Mouse (Mus musculus): Measurements from ENCODE around the gene Adamts3.
A peak's percentile ranks its signal among the peaks of the same experiment; 100 is the strongest.

The Adamts3 gene

GRCm38 (mm10) chr5:89704264-89704663 is 178.9 kb downstream of the Adamts3 start:
- DNase-seq: peak; percentile 75 to 85

DNA sequence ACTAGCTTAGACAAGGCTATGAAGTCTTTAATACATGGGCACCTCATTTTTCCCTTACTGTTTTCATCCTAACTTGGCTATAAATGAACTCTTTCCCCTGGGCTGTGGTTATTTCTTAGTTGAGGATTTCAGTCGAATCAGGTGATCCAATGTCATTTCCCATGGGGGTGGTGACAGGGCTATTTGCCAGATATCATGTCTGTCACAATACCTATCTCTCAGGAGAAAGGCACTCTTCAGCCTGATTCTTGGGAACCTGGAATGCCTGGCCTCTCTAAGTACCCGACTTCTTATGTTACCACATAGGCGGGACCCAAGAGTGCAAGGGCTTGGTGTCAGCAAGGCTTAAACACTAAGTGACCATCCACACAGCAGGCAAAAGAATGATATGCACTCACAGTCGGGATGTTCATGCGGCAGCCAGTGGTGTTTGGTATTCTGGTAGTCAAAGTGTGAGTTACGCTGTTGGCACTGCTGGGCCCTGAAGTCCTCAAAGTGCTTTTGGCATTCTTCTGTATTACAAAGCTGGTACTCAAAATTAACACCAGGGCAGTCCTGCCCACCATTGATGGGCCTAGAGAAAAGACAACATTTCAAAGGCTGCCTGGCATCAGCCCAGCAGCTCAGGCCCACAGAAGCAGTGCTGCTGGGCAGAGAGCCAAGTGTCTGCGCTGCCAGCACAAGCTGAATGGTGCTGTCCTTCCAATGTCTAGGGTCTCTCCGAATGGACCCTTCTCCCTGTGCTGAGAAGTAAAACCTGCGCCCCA is 181.7 kb downstream of the Adamts3 start:
- DNase-seq: peak; percentile 97

GRCm38 (mm10) chr5:89687826-89688225 is 195.3 kb downstream of the Adamts3 start:
- DNase-seq: no peak

DNA sequence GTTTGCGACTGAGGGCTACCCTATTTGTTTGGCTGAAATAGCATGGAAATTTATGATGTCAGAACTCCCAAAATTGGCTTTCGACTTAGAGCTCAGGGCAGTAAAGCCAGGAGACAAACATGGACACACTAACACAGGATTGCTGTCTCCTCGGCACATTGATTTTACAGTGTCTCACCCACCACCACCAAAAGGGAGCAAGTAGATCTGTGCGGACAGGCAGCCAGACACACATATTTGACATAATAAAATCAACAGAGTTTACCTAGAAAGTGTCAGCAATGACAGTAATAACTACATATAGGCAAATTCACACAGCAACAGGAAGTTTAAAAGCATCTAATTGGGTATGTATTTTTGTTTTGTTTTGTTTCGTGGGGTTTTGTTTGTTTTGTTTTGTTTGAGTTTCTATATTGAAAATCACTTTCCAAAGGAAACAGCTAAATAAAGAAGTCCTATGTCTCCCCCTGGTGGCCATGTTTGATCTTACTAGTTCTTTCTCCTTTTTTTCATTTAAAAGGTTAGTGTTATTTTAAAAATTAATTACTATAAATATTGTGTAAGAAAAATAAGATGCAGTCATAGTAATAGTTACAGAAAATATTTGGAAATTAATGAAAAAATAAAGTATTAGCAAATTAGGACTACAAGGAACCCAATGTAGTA is 203.1 kb downstream of the Adamts3 start:
- DNase-seq: peak; percentile 80 to 90

DNA sequence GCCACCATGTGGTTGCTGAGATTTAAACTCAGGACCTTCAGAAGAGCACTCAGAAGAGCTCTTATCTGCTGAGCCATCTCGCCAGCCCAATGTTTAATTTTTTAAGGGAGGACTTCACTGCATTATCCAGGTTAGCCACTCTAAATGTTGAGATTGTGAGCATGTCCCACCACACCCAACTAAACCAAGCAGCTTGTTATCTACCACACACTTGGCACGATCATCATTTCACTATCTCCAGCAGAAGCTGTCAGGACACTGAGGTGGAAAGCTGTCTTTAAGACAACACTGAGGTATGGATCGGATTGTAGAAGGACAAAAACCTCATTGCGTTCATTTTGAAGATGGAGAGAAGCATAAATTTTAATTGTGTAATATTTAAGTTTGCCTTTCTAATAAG is 205.0 kb downstream of the Adamts3 start:
- no peak for DNase-seq

- DNase-seq: peak in 1 of 2 experiments; percentile 17
These were observed 208.9 kb downstream of the Adamts3 start for GRCm38 (mm10) chr5:89674066-89674848.

DNA sequence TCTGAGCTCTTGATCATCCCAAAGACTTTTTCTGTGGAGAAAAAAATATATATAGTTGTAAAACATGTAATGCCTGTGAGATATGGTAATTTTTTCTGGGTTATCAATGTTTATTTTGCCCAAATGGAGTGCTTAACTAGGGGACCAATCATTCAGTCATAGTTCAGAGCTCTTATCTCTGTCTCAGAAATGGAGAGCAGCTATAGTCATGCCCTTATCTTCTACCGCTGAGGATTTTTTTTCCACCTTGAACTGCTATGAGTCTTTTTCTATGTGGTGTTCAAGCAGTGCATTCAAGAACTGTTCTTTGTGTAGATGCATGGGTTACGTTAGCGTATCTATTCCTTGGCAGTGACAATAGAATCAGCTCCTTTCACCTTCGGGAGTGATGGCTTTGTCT is 210.2 kb downstream of the Adamts3 start:
- DNase-seq: no peak

- DNase-seq: no peak
These were observed 228.8 kb downstream of the Adamts3 start for GRCm38 (mm10) chr5:89654327-89654726.

DNA sequence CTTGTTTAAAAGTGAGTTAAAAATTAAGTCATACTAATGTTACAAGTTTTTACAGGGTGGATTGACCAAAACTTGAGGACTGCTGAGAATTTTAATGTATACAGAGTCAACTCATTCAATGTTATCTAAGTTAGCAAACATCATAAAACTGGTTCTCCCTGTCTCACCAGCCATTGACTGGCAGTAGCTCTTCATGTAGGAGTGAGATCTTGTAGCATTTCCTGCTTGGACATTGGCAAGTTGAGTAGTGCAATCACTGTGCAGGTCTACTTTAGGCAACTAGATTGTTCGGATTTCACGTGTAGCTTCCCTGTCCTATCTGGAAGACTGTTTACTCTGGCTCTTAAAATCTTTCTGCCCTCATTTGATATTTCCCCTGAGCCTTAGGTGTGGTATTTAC is 229.3 kb downstream of the Adamts3 start:
- DNase-seq: no peak

DNA sequence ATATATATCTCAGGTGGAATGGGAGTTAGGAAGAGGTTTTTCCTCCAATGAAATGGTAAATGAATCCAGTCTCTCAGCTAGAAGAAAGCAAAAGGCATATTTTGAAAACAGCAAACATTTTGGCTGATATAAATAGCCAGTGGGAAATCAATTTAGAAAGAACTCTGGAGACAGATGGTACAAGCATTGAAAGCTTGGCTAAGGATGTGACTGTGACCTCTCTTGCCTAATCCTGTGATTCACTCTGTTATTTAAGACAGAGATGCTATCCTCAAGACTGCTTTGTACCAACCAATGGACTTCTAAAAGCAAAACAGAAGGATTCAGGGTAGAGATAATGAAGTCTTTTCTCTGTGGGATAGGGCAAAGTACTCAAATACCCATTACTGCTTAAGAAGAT is 236.2 kb downstream of the Adamts3 start:
- DNase-seq: no peak

- DNase-seq: peak in 1 of 2 experiments; percentile 15
These were observed 247.7 kb downstream of the Adamts3 start for GRCm38 (mm10) chr5:89635434-89635833.

DNA sequence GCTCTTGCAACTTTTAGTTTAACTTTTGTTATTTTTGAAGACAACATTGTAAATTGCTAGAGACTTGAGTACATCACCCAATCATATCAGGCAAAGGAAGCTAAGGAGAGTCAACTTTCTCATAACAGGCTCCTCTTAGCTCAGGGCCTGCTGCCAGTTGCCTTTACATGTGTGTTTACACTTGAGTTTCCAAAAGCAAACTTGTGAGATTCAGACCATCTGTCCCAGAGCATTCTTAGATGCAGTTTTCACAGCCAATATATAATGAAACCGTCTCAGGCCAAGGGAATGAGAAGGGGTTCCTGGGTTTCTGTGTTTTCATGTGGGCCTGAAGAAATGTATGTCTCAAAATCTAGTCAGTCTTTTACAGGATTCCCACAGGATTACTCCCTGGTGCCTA is 251.5 kb downstream of the Adamts3 start:
- DNase-seq: no peak
